Mouse (Mus musculus): ENCODE measurements around the gene Nupl1.

Nupl1 gene

GRCm38 (mm10) chr14:60251281-60252003 lies at the start of gene Nupl1, which contains the start of gene Gm49336:
Gene Nupl1, minus strand, starts transcription at chr14:60251431.
Gene Gm49336, minus strand, starts transcription at chr14:60251507.
- DNase-seq (ENCODE audit: low read depth): peak; percentile 99

- DNase-seq (ENCODE audit: low read depth): no peak
Observed at GRCm38 (mm10) chr14:60301024-60301423, 49.8 kb upstream of the Nupl1 start.

DNA sequence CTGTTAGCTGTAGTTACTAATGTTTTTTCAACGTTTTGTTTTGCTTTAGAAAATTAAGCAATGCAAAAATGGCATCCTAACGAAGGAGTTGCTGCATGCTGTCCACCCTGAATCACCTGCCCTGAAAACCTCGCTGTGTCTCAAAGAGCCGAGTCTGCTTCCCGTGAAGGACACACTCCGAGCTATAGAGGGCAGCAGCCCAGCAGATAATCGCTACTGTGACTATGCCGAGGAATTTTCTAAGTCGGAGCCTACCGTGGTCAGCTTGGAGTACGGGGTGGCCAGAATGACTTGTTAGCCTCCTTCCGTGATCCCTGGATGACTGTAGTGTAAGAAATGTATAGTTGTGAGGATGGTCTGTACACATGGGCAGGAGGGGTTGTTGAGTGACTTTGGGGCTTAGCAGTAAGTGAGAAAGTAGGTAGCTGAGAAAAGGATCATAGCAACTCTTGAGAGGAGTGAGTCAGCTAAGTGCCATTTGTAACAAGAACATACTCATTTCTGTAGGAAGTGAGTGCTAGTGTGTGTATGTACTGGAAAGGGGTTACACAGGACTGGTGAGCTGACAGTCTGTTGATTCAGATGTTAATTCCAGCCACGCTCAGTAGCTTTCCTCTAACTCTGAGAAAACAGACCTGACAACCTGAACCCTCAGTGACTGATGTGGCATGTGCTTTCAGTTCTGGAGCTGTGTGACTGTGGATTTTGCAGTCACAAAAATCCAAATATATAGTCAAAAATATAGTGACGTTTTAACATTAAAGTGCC lies 49.2 kb upstream of the Nupl1 start:
- DNase-seq (ENCODE audit: low read depth): no peak

GRCm38 (mm10) chr14:60295531-60295930 lies 44.3 kb upstream of the Nupl1 start:
- no peak for DNase-seq (ENCODE audit: low read depth)

- no peak for DNase-seq (ENCODE audit: low read depth)
Observed at GRCm38 (mm10) chr14:60290363-60290762, 39.1 kb upstream of the Nupl1 start.

GRCm38 (mm10) chr14:60286194-60286863 lies 35.1 kb upstream of the Nupl1 start:
- no peak for DNase-seq (ENCODE audit: low read depth)

DNA sequence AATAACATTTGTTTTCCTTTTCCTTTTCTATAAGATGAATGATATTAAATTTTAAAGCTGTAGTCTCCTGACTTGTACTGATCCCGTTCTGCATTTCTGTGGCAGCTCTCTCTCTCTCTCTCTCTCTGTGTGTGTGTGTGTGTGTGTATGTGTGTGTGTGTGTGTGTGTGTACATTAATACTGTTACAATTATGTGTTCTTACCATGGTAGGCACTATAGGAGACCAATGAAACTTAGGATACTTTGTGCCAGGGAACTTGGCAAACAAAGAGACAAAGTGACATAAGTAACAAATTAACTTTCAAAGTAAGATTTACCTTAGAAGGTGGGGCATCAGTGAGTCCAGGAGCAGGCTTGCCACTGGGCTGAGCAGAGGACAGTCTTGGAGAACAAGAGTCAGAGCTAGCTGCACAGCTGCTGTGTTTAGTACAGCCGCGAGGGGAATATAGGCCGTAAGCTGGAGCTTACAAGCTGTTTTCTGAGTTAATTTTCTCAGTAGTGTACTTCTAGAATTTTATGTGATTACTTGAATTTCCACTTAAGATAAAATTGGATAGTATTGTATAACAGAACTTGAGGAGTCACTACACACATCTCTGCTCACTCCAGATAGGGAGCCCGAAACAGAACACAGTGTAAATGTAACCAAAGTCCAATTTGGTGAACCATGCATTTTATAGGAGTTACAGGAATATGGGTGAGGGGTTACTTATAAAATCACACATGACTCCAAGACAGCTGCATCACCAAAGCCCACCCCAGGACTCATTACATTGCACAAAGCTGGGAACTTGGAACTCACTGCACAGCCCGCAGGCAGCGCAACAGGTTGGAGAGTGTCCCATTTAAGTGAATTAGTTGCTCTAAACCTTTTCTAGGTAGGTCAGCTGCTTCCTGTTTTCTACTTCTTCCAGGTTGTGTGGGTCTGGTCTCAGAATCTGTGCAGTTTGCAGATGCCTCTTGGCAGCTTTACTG lies 24.4 kb upstream of the Nupl1 start:
- DNase-seq (ENCODE audit: low read depth): no peak

DNA sequence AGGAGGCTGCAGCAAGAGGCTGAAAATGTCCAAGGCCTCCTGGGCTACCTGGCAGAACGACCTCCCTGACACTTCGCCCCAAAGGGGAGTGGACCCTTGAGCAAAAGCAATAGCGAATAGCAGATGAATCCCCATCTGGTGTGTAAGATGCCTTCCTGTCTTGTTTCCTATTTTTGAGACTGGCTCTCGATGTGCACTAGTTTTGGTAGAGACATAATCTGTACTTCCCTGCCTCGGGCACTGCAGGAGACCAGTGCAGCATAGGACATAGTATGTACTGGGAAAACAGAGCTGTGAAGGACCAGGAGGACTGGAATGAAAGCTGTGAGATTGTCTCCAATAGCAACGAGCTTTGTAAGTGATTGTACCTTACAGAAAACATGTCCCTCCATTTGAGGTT lies 22.1 kb upstream of the Nupl1 start:
- DNase-seq (ENCODE audit: low read depth): no peak

DNA sequence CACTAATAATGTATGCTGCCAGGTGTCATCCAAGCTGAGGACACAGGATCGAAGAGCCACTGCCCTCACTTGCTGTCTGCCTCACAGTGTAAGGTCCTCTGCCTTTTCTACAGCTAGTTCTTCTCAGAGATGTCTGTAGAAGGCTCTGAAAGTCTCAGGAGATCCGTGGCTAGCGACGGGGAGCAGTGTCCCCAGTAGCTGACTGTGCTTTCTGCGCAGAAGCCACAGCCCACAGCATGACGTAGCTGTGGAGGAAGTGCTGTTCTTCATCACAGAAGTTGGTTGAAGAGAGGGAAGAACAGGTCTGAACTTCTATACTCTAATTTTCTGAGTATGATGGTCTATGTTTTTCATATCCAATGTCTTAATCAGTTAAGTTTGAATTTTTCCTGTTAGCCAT lies 18.1 kb upstream of the Nupl1 start:
- peak; percentile 74 for DNase-seq (ENCODE audit: low read depth)

DNA sequence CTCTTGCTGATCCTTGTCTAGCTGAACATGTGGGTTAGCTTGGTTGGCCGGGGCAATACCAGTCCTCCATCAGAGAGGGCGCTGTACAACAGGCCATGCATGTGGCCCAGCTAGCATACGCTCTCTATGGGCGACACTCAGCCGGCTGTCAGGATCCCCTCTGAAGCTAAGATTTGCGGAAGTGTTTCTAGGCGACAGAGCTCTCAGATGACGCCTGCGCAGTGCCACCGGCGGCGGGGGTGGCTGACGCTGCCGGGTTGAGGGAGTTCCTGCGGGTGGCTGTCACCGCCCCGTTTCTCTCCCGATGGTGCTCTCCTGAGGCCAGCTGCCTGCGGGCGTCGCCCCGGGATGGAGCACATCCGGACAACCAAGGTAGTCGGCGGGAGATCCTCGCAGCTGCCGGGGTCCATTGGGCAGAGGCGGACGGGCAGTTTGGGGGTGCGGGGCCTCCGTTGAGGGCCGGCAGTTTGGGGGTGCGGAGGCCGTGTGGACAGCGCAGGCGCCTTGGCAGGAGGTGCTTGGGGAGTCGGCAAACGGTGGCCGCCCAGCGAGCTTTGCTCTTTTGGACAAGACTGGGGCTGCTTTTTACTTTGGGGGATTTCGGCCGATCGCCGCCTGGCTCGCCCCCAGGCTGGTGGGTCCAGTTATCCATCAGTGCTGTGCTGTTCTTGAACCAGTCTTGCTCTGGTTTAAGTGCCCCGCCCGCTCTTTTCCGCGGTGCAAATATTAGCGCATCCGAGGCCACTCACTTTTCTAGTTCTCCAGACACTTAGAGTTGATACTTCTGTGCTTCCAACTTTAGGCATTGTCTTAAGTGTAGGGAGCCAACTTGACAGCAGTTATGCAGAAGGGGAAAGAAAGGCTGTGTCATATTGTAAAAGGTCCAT lies 14.0 kb upstream of the Nupl1 start, which contains the start of gene Mtmr6:
TSS of gene Mtmr6 (plus strand) at position 239 of the 887 bp plus-strand sequence.
- peak; percentile 99 for DNase-seq (ENCODE audit: low read depth)

- DNase-seq (ENCODE audit: low read depth): no peak
Observed at GRCm38 (mm10) chr14:60262316-60262715, 11.1 kb upstream of the Nupl1 start.

GRCm38 (mm10) chr14:60257851-60258250 lies 6.6 kb upstream of the Nupl1 start:
- DNase-seq (ENCODE audit: low read depth): no peak

GRCm38 (mm10) chr14:60257101-60257500 lies 5.9 kb upstream of the Nupl1 start:
- no peak for DNase-seq (ENCODE audit: low read depth)

DNA sequence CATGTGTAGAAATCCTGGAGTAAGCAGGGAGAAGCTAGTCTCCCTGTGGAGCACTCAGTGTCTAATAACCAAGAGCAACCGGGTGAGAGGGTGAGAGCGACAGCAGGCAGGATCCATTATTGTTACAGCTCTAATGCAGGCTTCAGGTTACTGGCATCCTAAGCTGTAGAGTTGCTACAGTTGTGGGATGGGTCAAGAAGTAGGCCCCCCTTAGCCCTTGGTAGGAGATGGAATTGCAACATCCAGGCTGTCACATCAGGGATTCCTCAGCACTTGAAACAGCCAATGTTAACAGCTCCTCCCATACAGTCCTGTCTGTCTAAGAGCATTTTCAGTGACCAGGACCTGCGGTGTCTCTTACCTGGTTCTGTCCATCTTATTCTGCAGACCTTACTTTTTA lies 5.1 kb upstream of the Nupl1 start:
- DNase-seq (ENCODE audit: low read depth): no peak

GRCm38 (mm10) chr14:60254774-60255173 lies 3.5 kb upstream of the Nupl1 start:
- no peak for DNase-seq (ENCODE audit: low read depth)

DNA sequence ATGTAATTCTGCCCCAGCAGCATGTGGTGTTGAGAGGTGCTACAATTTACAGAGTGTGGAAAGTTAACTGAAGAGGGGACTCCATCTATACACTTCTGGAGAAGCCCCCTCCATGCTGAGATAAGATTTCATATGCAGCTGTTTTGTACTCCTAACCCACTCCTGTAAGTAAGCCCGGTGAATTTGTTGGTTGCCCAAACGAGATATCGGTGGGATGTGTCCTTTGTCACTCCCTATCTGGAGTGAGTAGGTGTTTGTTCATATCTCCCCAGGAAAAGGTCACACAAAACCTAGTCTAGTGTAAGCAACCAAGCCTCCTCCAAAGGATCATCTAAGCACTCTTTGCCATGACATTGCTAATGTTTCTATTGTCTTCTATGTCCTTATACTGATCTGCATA lies 2.2 kb upstream of the Nupl1 start:
- no peak for DNase-seq (ENCODE audit: low read depth)

- DNase-seq (ENCODE audit: low read depth): peak; percentile 37
Observed at GRCm38 (mm10) chr14:60252004-60253000, 1.1 kb upstream of the Nupl1 start.

DNA sequence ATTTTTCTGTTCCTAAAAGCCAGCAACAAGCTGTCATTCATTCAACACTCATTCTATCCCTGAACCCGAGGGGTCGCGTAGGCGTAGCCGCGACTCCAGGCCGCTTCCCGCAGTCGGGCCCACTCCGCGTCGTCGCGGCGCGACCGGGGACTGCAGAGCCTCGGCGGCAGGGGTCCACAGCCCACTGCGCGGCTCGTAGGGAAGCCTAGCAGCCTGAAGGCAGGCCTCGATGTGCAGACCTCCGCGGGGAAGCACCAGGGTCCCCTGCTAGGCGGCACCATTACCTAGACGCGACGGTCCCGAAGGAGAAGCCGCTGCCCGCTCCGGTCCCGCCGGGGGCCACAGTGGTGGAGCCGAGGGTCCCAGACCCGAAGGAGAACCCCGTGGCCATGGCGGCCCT lies 352 bp downstream of the Nupl1 start:
- no peak for DNase-seq (ENCODE audit: low read depth)

GRCm38 (mm10) chr14:60250366-60250765 lies 865 bp downstream of the Nupl1 start:
- DNase-seq (ENCODE audit: low read depth): peak; percentile 41
